Mouse (Mus musculus) adrenal gland, postnatal 36 days (tissue): ENCODE measurements at regions not wholly inside any gene's neighbourhood (a gene's known extent, or its start where the extent isn't known, plus 50 kb on each side); places are given as distances from the start of the nearest gene placed in this dataset.

ENCODE experiments used
- DNase-seq, 2 experiments: peaks; one replicate each; pipeline ENCODE4 v3.0.0; 2021; ENCODE audit warnings: mixed read lengths in 1 of 2

DNA sequence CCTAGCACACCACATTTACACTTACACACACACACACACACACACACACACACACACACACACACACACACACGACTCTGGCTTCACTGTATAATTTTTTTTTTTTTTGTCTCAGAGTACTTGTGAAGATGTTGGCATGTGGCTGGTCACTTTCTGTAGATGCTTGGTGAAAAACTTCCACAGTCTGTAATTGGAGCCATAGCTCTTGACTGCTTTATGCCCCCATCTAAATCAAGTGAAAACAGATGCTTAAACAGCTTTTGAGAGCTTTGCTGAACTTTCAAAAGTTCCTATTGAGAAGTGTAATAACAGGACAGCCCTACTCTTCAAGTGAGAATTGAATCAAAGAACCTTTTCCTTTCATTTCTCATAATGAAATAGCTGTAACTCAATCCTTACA, 317.7 kb downstream of the Gm21750 start:
- DNase-seq, result no peak

DNA sequence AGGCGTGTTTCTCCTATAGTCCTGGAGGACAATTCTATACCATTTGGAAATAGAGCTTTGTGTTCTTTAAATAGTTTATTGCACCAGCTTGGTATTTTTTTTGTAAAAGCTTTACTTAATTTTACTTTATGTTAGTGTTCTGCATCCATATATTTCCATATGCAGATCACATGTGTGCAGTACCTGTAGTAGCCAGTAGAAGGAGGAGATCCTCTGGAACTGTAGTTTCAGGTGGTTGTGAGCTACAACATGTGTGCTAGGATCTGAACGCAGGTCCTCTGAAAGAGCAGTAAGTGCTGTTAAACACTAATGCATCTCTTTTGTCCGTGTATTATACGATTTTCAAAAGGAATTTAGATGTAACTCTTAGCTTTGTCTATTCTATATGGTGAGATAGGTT, 335.2 kb downstream of the Gm21750 start:
- DNase-seq, result no peak

- no peak for DNase-seq
Observed at GRCm38 (mm10) chr14:73997796-73998195, 336.8 kb downstream of the Gm21750 start.

DNA sequence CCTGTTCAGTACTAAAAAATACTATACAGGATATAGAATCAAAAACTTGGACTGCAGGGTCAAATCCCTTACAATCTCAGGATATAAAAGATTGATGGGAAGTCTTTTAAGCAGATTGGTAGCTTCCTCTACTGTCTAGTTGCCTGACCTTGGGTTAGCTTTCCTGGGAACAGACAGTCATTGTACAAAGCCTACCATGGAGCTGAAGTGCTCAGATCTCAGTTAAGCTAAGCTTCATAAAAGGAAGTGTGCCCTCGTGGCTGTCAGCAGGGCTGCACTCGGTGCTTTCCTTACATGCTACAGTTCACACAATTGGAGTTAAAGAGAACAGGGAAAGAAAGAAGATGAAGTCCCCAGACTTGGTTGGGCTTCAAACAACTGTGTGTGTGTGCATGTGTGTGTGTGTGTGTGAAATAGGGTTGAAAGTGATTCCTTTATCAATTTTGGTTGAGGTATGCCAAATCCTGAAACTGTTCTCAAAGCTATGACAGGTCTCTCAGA, 338.4 kb downstream of the Gm21750 start:
- peak in 1 of 2 experiments; percentile 3 for DNase-seq

DNA sequence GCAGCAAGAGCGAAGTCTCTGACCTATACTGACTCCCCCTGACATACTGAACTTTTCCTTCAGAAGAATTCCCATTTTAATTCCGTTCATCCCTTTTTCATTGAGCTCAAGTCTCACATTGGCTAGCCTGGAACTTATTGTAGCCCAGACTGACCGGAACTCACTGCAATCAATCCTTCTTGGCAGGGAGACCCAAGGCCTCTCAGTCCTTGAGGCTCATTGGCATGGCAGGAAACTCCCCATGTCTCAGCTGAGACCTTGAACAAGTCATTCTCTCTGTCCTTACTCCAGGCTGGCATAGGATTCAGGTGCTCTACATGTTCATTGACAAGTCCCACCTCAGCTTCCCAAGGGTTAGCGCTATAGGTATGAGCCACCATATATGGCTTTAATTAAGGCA, 345.9 kb downstream of the Gm21750 start:
- peak; percentile 22 to 47 for DNase-seq

GRCm38 (mm10) chr14:74011555-74011954, 350.5 kb downstream of the Gm21750 start:
- DNase-seq, result no peak

GRCm38 (mm10) chr14:74019421-74019820, 358.4 kb downstream of the Gm21750 start:
- no peak for DNase-seq

DNA sequence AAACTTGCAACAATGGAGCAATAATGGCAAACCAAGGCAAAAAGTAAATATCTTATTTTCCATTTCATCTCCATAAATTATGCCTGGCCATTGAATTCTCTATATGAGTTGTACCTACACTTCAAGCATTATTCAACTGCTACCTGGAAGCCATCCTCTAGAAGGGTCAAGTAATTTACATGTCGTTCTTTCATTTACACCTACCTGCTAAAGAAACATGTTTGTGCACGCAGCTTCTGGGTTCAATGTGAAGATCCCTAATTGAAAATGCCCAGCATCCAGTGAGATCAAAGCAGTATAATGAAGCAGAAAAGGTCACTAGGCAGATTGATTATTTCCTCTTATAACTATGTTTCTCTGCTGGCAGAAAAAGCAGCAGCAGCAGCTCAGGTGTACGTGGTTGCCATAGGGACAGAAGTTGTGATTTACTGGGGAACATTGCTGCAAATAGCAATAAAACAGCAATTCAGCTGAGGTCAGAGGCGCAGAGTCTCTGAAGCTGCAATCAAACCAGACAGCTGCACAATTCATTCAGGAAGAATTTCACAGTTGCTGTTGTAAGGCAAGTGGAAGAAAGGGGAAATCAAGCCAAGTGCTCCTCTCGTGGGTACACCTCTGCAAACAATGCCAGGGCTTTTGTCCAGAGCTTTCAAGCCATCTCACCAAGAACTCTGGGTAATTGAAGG, 386.1 kb downstream of the Gm21750 start:
- peak in 1 of 2 experiments; percentile 7 for DNase-seq

- DNase-seq, result no peak
Observed at GRCm38 (mm10) chr14:74047695-74048280, 386.8 kb downstream of the Gm21750 start.

DNA sequence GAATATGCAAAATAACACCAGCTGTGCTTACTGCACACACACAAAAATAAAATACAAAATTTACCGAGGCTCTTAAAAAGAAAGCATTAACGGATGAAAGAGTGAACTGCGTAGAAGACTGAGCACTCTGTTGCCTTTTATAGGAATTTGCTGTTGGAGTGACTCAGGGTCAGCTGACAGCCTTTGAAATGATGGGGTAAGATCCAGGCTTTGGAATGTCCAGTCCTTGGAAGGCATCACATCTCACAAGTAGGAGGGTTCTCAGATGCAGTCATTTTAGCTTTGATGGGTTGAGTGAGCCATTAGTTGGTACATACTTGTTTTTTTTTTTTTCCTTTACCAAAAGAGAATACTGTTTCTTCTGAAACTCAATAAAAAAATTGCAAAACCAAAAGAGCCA, 387.4 kb downstream of the Gm21750 start:
- peak in 1 of 2 experiments; percentile 3 for DNase-seq

DNA sequence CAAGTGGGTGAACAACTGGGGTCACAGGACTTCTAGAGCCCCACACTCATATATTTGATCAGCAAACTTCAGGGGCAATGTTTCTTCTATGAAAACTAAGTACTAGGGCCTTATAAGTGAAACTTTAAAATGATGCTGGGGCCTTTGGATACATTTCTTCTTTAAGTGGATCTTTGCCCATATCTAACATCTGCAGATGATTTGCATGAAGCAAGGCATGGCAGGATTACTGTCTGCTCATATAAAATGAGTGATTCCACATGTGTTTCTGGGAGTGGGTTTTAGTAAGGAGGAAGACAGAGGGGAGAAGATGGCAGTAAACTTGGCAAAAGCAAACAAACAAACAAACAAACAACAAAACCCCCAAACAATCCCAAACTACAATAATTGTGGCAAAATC, 405.0 kb downstream of the Gm21750 start:
- no peak for DNase-seq

DNA sequence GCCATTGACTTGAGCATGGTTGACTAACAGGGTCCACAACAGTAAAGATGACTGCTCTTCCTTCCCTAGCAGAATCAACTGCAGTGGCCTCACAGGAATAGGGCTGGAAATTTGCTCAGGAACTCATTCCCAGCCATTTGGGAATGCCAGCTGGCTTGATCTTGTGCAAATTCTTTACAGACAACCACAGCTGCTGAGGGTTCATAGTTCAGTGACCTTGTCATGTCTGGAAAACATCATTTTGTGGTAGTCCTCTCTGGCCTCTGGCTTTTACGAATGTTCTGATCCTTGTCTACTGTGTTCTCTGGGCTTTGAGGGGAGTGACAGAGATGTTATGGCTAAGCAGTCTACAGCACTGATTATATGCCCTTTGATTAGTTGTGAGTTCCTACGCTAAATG, 432.0 kb downstream of the Gm21750 start:
- DNase-seq, result no peak

- peak; percentile 8 to 18 for DNase-seq
Observed at GRCm38 (mm10) chr14:74099696-74100095, 438.7 kb downstream of the Gm21750 start.

GRCm38 (mm10) chr14:74112603-74113002, 451.6 kb downstream of the Gm21750 start:
- DNase-seq, result no peak

DNA sequence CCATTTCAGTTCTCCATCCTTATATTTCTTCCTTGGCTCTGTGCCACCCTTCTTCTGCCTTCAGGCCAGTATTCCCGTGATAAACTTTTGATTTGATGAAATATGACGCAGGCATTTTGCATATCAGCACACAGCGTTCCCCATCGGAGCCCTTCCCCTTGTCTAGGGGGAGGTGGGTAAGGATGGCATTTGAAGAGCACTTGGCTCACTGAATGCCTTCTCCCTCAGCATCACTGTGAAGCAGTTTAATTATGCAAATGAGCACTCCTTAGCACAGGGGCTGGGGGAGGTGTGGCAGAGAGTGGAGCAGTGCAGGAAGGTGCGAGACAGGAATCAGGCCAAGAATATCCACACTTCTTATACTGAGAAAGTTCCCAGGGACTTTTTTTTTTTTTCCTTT, 452.1 kb downstream of the Gm21750 start:
- no peak for DNase-seq

DNA sequence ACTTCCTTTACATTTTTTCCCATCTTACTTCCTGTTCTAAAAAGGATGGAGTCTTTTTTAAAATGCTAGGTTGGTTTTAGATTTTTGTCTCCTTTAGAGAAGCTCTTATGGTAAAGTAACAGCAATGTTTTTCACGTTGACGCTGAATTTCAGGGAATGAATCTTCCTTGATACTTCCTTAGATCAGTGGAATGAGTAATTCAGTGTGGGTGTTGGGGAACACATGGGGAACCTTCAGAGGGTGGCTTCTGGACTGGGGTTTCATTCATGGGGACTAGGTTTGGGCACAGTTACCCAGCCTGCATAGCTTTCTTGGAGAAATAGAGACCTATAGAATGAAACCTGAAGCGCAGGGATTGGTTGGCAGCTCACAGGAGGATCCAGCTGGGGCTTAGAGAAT, 452.5 kb downstream of the Gm21750 start:
- no peak for DNase-seq

- no peak for DNase-seq
Observed at GRCm38 (mm10) chr14:74117686-74118085, 456.7 kb downstream of the Gm21750 start.

DNA sequence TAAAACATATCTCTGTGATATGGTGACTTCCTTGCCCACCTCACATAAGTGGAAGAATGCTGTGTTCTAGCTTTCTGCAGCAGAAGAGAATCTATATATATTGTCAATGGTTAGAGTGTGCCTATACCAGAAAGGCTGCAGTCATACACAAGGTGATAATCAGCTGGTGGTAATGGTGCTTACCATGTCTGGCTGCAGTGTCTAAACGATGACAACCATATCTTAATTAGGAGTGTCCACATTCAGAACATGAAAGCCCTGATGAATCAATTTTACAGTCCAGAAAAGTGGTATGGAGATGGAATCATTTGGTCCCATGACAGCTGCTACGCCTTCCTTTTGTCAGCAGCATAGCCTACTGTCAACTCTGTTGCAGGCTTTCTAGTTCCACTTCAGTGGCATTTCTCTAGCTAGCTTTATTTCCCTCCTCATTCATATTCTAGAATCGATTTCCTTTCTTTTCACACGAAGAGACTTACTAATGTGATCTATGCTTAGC, 484.2 kb downstream of the Gm21750 start:
- no peak for DNase-seq

- DNase-seq, result no peak
Observed at GRCm38 (mm10) chr14:74166221-74166620, 474.4 kb upstream of the Htr2a start.

- no peak for DNase-seq
Observed at GRCm38 (mm10) chr14:74169131-74169875, 471.3 kb upstream of the Htr2a start.

GRCm38 (mm10) chr14:74180066-74180465, 460.6 kb upstream of the Htr2a start:
- no peak for DNase-seq

GRCm38 (mm10) chr14:74182996-74183395, 457.6 kb upstream of the Htr2a start:
- DNase-seq, result no peak

GRCm38 (mm10) chr14:74201710-74202109, 438.9 kb upstream of the Htr2a start:
- no peak for DNase-seq
